Mouse (Mus musculus) cerebellum, postnatal 4 days (tissue): Measurements from ENCODE around the gene Immp1l.
A peak's percentile ranks its signal among the peaks of the same experiment; 100 is the strongest.

Experiments used
- DNase-seq, 2 experiments: peaks; one replicate each; pipeline ENCODE4 v3.0.0; 2022; ENCODE audit warnings: low spot score in 2 of 2, mixed read lengths in 1 of 2

Gene Immp1l

GRCm38 (mm10) chr2:105903896-105904756, at the start of gene Immp1l, which contains the start of gene Elp4:
Immp1l (plus strand) TSS chr2:105904638.
Elp4 (minus strand) TSS chr2:105904564.
- DNase-seq = peak; percentile 95 to 98

GRCm38 (mm10) chr2:105854740-105855139, 49.7 kb upstream of the Immp1l start:
- peak in 1 of 2 experiments; percentile 3 for DNase-seq

GRCm38 (mm10) chr2:105873403-105873802, 31.0 kb upstream of the Immp1l start:
- DNase-seq = no peak

- no peak for DNase-seq
Measured at GRCm38 (mm10) chr2:105890816-105891215, 13.6 kb upstream of the Immp1l start.

GRCm38 (mm10) chr2:105904757-105905146, 314 bp downstream of the Immp1l start:
- DNase-seq = no peak

- DNase-seq = no peak
Measured at GRCm38 (mm10) chr2:105908351-105908750, 3.9 kb downstream of the Immp1l start.

- DNase-seq = no peak
Measured at GRCm38 (mm10) chr2:105910611-105911010, 6.2 kb downstream of the Immp1l start.

GRCm38 (mm10) chr2:105913655-105914366, 9.4 kb downstream of the Immp1l start:
- no peak for DNase-seq

GRCm38 (mm10) chr2:105916671-105917070, 12.2 kb downstream of the Immp1l start:
- no peak for DNase-seq

GRCm38 (mm10) chr2:105917623-105918346, 13.3 kb downstream of the Immp1l start:
- no peak for DNase-seq

- no peak for DNase-seq
Measured at GRCm38 (mm10) chr2:105950131-105950530, 45.7 kb downstream of the Immp1l start.

GRCm38 (mm10) chr2:105951350-105951940, 47.0 kb downstream of the Immp1l start:
- DNase-seq = no peak

GRCm38 (mm10) chr2:105953862-105954261, 49.4 kb downstream of the Immp1l start:
- no peak for DNase-seq

GRCm38 (mm10) chr2:105963447-105963846, 59.0 kb downstream of the Immp1l start:
- no peak for DNase-seq

GRCm38 (mm10) chr2:105973941-105974340, 69.5 kb downstream of the Immp1l start:
- no peak for DNase-seq

GRCm38 (mm10) chr2:105978065-105978464, 73.6 kb downstream of the Immp1l start:
- DNase-seq = no peak

- no peak for DNase-seq
Measured at GRCm38 (mm10) chr2:105985206-105985605, 80.8 kb downstream of the Immp1l start.

GRCm38 (mm10) chr2:105987131-105987530, 82.7 kb downstream of the Immp1l start:
- no peak for DNase-seq

- no peak for DNase-seq
Measured at GRCm38 (mm10) chr2:105987999-105988398, 83.6 kb downstream of the Immp1l start.

- peak; percentile 75 to 92 for DNase-seq
Measured at GRCm38 (mm10) chr2:106002835-106003739, 98.6 kb downstream of the Immp1l start, which contains the start of gene Dnajc24. Dnajc24 (minus strand) TSS chr2:106003549.

GRCm38 (mm10) chr2:106008415-106008814, 104.0 kb downstream of the Immp1l start:
- DNase-seq = no peak
